Mouse (Mus musculus) heart, postnatal 0 days (tissue): Measurements from ENCODE around the gene Uvrag. TPM values are rescaled to one million over a fixed set of nuclear protein-coding genes. Genes with fewer than 3 reads are reported as not detected.

Experiments
- ATAC-seq: fragments of 200-750 bp; cut with Nextera tagmentation; 2 replicates; pipeline ENCODE4 v1.8.0; 2017; ENCODE audit warnings: low read depth, moderate number of reproducible peaks, moderate library complexity; ENCODE audit not compliant: insufficient read depth
- DNase-seq: peaks from one replicate; pipeline ENCODE4 v3.0.0-alpha.2; 2016; ENCODE audit warnings: low spot score
- H3K27ac ChIP-seq: fragments of 300-500 bp; sonication (generic); 2 replicates; pipeline ENCODE4 v1.5.1; 2014; ENCODE audit warnings: low read depth, mild to moderate bottlenecking
- H3K27me3 ChIP-seq: fragments of 300-500 bp; sonication (generic); 2 replicates; pipeline ENCODE4 v1.6.1; 2014; ENCODE audit warnings: low read length, mixed read lengths; ENCODE audit not compliant: control insufficient read depth, insufficient read depth
- H3K36me3 ChIP-seq: fragments of 300-500 bp; sonication (generic); replicated peaks from 2 replicates; pipeline ENCODE4 v1.6.1; 2014; ENCODE audit warnings: low read length, mixed read lengths; ENCODE audit not compliant: control insufficient read depth, insufficient read depth
- H3K4me1 ChIP-seq: fragments of 300-500 bp; sonication (generic); 2 replicates; pipeline ENCODE4 v1.6.1; 2014; ENCODE audit warnings: antibody characterized with exemption; ENCODE audit not compliant: control insufficient read depth, insufficient read depth
- H3K4me2 ChIP-seq: fragments of 300-500 bp; sonication (generic); 2 replicates; pipeline ENCODE4 v1.6.1; 2014; ENCODE audit warnings: low read depth, mild to moderate bottlenecking, low read length, moderate library complexity
- H3K4me3 ChIP-seq: fragments of 300-500 bp; sonication (generic); 2 replicates; pipeline ENCODE4 v1.5.1; 2014; ENCODE audit warnings: low read depth, low read length
- H3K9ac ChIP-seq: fragments of 300-500 bp; sonication (generic); replicated peaks from 2 replicates; pipeline ENCODE4 v1.6.1; 2014; ENCODE audit warnings: low read depth, low read length, mixed read lengths
- H3K9me3 ChIP-seq: fragments of 300-500 bp; sonication (generic); replicated peaks from 2 replicates; pipeline ENCODE4 v1.6.1; 2016; ENCODE audit warnings: low read length; ENCODE audit not compliant: control insufficient read depth
- CTCF ChIP-seq: IDR thresholded peaks from 2 replicates; pipeline ENCODE4 v1.5.1; 2016; ENCODE audit warnings: antibody characterized with exemption, control low read depth, low read depth
- EP300 ChIP-seq: IDR thresholded peaks from 2 replicates; pipeline ENCODE4 v1.6.1; 2016; ENCODE audit warnings: antibody characterized with exemption, low read depth
- WGBS: fragments of 180-500 bp; shearing (Covaris S2); extraction: QIAGEN DNeasy Blood & Tissue Kit; methylation state at CpG from one replicate; pipeline ENCODE4 v1.1.7; 2014; 5-methylcytosine and 5-hydroxymethylcytosine counted together
- polyA plus RNA-seq: library from polyadenylated mRNA; unstranded; fragments of >200 nt; fragmentation: Nextera tagmentation; extraction: Ambion mirVana; gene quantifications from 2 replicates; pipeline ENCODE4 v1.2.1, GENCODE M21; 2015
- total RNA-seq: library from RNA; depleted of rRNA; stranded (reverse); fragments of >200 nt; gene quantifications from 2 replicates; pipeline ENCODE4 v1.2.3, GENCODE M21; 2014; ENCODE audit warnings: low replicate concordance

The Uvrag gene
- total and polyA plus RNA-seq, 2 experiments from 2014 or later, result 11.8 to 38.1 TPM

- WGBS, result 87% methylated on average over 10 of the region's 10 CpGs
- Histone ChIP-seq H3K9me3 (no peaks in the 10 kb centered on the region), H3K4me2 (no peak overlapping the region), H3K27me3 (no peaks in the 10 kb centered on the region), H3K4me1 (no peaks in the 10 kb centered on the region), H3K27ac (no peak overlapping the region), H3K36me3 (peaks cover 25% of the 10 kb centered on the region), H3K4me3 (no peak overlapping the region), H3K9ac (no peak overlapping the region)
- DNase-seq, result no peak
- ATAC-seq, result no peak
- TF ChIP-seq EP300 (no peak), CTCF (no peak)
Measured at GRCm38 (mm10) chr7:99088576-99089346, 52.2 kb downstream of the Uvrag start.

- no peak overlapping the region for H3K27ac ChIP-seq
Measured at GRCm38 (mm10) chr7:99087581-99087980, 53.4 kb downstream of the Uvrag start.

GRCm38 (mm10) chr7:99086646-99087443 lies 54.1 kb downstream of the Uvrag start:
- ATAC-seq, result no peak

More at GRCm38 (mm10) chr7:99087581-99087980, 53.4 kb downstream of the Uvrag start:
- Histone ChIP-seq H3K9ac (no peak overlapping the region), H3K9me3 (no peaks in the 10 kb centered on the region), H3K4me1 (no peaks in the 10 kb centered on the region), H3K27me3 (no peaks in the 10 kb centered on the region), H3K4me3 (no peak overlapping the region), H3K4me2 (no peak overlapping the region), H3K36me3 (peaks cover 24% of the 10 kb centered on the region)
- WGBS, result 88% methylated on average over 7 of the region's 7 CpGs
- ATAC-seq (no peak), DNase-seq (no peak)
- TF ChIP-seq EP300 (no peak), CTCF (no peak)

GRCm38 (mm10) chr7:99085249-99085648 lies 55.7 kb downstream of the Uvrag start:
- ATAC-seq (no peak; the same call in 1 of the 2 replicates), DNase-seq (peak; percentile 30)
- Histone ChIP-seq H3K27me3 (no peaks in the 10 kb centered on the region), H3K4me3 (no peak overlapping the region), H3K9ac (no peak overlapping the region), H3K4me1 (no peaks in the 10 kb centered on the region), H3K4me2 (no peak overlapping the region), H3K27ac (no peak overlapping the region), H3K9me3 (no peaks in the 10 kb centered on the region), H3K36me3 (peaks cover 24% of the 10 kb centered on the region)
- no peak for TF ChIP-seq CTCF
- TF ChIP-seq EP300, result no peak
- 70% methylated on average over 3 of the region's 3 CpGs for WGBS

More at GRCm38 (mm10) chr7:99086646-99087443, 54.1 kb downstream of the Uvrag start:
- no peak for DNase-seq
- no peak for TF ChIP-seq EP300
- TF ChIP-seq CTCF, result no peak
- no peak overlapping the region for H3K4me3 ChIP-seq
- H3K27me3 ChIP-seq, result no peaks in the 10 kb centered on the region
- no peak overlapping the region for H3K9ac ChIP-seq
- H3K4me1 ChIP-seq, result no peaks in the 10 kb centered on the region
- 88% methylated on average over 9 of the region's 9 CpGs for WGBS
- peaks cover 24% of the 10 kb centered on the region for H3K36me3 ChIP-seq
- H3K9me3 ChIP-seq, result no peaks in the 10 kb centered on the region
- H3K4me2 ChIP-seq, result no peak overlapping the region
- H3K27ac ChIP-seq, result no peak overlapping the region

- no peak overlapping the region for H3K4me3 ChIP-seq
- peaks cover 3% of the 10 kb centered on the region; the same call in 1 of the 2 replicates for H3K4me1 ChIP-seq
- no peaks in the 10 kb centered on the region for H3K36me3 ChIP-seq
- no peaks in the 10 kb centered on the region for H3K27me3 ChIP-seq
- no peak overlapping the region for H3K4me2 ChIP-seq
- no peak for ATAC-seq
- no peak for TF ChIP-seq EP300
- peak; percentile 69 for TF ChIP-seq CTCF
- H3K27ac ChIP-seq, result no peak overlapping the region
- no peaks in the 10 kb centered on the region for H3K9me3 ChIP-seq
- 34% methylated on average over 4 of the region's 4 CpGs for WGBS
- DNase-seq, result peak; percentile 46
- H3K9ac ChIP-seq, result no peak overlapping the region
Measured at GRCm38 (mm10) chr7:99079522-99079921, 61.4 kb downstream of the Uvrag start.
